Mouse (Mus musculus) Muller cell, postnatal 12 days (primary cell): ENCODE results near the gene Dyrk1a.

Experiments used
- DNase-seq: peaks from one replicate; pipeline ENCODE4 v3.0.0-alpha.2; 2015; ENCODE audit errors: inconsistent ontology term

Dyrk1a gene

DNA sequence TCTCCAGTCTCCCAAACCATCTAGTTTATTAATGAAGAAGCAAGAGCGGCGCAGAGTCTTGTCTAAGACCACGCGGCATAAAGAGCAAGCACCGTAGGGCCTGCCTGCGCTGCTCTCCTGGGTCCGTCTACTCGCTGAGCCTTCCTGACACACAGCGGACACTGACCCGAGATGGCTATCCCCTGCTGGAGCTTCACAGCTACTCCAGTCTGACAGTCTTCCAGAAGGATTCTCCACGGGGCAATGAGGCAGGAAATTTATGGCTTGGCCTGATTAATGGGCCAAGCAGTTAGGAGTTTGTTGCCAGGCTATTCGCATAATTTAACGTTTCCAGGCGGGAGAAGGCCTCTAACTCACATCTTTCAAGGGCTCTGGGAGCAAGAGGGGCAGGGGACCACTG is 144.7 kb downstream of the Dyrk1a start:
- peak; percentile 14 for DNase-seq

DNA sequence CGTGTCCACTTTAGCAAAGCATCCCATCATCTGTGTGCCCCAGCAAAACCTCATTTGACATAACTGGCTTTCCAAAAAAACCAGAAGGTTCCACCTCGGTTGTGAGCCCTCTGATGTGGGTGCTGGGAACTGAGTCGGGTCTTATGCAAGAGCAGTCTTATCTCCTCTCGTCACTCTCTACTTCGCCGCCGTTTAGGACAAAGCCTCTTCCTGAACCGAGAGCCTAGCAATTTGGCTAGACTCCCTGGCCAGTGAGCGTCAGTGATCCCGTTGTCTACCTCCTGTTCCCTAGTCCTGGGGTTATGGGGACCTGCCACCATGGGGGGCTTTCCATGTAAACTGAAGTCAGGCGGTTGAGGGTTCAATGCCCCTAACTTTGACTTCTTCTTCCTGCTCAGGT is 147.2 kb downstream of the Dyrk1a start:
- DNase-seq, result no peak

DNA sequence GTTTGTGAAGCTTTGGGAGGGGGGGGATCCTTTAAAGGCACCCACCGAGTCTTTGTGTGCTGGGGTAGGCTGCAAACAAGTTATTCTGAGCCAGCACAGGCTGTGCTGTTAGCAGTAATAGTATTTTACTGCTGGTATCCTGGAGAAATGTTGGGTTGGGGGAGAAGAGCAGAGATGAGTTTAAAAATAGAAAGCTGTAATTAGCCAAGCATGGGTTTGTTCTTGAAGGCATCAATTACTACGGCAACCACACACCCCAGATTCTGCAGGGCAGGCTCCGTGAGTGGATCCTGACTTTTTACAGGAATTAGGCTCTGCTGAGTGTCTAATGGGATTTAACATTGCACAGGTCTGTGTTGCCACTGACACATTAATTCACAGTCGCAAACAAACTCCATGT is 149.1 kb downstream of the Dyrk1a start:
- no peak for DNase-seq

DNA sequence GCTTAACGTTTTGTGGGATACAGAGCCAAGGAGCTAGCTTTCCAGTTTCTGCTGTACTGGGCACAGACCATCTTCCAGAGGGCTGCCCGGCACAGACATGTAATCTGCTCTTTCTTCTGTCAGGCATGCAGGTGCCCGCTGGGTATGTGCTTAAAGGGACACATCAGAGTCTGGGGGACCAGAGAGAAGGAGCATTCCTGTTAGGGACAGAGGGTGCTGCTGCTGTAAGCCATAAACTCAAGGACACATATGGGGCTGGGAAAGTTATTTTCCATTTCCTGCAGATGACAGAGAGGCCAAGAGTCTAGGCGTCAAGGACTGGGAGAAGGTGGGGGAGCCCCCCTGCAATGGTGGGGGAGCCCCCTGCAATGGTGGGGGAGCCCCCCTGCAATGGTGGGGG is 149.7 kb downstream of the Dyrk1a start:
- DNase-seq, result no peak

DNA sequence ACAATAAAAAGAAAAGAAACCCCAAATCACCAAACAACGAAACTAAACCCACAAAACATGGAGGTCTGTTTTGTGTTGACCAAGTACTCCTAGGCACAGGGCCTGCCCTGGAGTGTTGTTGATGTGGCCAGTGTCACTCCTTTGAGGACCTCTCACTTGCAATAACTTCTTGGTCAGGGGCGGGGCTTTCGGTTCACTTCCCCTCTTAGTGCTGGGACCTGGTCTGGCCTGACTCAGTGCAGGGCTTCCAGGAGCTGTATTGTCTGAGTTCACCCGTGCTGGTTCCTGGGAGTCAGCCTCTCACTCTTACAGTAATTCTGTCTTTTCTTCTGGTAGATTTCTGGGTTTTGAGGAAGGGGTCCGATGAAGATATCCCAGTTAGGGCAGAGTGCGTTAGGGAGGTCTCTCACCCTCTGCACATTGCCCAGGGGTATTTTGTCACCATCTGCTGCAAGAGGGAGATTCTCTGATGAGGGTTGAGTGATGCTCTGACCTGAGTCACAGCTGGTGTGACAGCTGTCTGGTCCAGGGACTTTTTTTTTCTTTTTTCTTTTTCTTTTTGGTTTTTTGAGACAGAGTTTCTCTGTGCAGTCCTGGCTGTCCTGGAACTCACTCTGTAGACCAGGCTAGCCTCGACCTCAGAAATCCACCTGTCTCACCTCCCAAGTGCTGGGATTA is 150.8 kb downstream of the Dyrk1a start:
- no peak for DNase-seq

DNA sequence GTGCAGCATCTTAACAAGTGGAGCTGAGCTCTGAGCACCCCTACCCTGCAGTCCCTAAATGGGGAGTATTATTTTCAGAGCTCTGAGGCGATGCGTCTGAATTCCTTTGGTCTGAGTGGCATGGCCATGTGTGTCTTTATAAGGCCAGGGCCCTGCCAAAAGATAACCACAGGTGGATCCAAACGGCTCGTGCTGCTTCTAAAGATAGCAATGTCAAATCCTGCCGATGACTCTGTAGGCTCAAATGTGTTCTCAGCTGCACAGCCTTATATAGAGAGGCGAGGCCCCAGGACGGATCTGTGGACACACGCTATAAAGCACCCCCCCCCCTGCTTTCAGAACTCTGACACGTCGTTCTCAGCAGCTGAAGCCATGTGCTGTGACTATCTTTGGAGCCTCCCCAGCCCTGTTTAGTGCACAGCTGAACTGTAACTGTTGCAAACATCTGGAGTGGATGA is 151.8 kb downstream of the Dyrk1a start:
- no peak for DNase-seq

DNA sequence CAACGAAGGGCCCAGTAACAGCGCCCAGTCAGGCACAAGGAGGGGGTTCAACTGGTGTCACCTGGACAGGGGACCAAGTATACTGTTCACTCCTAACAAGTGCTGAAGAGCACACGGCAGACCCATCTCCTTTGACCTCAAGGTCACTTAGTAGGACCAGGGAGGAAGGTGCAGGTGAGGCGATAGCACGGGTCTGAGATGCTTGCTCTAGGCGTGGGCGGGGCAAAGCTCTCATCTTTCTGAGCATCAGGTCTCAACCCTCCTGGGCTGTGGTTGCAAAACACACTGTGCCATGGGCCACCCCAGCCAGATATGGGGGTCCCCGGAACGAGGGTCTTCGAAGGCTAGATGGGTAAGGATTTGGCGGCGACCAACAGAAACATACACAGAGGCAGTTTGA is 153.1 kb downstream of the Dyrk1a start:
- DNase-seq, result no peak

DNA sequence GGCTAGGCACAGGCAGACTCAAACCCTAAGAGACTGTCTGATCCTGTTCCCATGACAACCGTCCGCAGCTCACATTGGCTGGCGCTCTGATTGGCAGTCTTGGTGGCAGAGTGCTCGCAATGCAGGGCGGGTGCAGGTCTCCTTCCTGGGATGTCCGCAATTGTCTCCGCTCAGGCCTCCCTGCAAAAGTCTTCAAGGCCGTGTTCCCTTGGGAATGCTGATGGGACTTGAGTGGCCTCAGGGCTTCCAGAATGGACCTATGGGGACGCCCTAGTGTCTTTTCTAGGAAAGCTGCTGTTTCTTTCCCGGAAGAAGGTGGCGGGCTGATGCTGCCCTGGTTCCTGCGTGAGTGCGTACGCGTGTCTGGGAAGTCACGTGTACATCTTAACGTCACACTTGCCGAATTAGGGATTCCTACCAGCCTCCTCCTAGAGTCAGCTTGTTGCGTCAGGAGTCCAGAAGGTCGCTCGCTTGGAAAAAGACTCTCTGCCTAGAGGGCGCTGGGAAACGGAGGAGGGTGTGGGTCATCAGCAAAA is 154.3 kb downstream of the Dyrk1a start:
- peak; percentile 89 for DNase-seq

DNA sequence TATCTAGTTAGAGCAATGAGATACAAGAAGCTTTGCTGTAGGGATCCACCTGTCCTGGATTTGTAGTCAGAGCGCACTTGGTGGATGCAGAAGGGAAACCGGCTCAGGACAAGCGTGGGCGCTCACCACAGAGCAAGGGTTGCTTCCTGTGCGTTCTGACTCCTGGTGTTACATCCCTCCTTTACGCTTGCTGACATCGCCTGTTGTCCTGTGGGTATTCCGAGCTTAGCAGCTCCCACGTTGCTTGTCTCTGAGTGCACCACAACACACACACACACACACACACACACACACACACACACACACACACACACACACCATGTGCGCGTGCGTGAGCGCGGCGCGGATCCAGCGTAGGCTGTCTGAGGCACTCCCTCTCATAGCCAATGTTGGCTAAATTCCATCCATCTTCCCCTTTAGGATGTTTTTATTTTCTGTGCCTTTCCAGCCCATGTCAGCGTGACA is 155.0 kb downstream of the Dyrk1a start:
- no peak for DNase-seq

DNA sequence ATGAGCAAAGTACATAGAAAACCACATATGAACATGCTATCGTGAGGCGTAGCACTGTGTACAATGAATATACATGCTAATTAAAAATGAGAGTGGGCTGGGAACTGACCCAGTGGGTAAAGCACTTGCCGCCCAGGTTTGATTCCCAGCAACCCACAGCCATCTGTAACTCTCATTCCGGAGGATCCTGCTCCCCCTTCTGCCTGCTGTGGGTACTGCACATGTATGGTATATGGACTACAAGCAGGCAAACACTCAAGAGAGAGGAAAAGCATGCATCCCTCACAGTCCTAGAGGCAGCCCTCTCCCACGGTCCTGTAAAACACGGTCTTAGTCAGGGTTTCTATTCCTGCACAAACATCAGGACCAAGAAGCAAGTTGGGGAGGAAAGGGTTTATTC is 159.4 kb downstream of the Dyrk1a start:
- DNase-seq, result no peak

DNA sequence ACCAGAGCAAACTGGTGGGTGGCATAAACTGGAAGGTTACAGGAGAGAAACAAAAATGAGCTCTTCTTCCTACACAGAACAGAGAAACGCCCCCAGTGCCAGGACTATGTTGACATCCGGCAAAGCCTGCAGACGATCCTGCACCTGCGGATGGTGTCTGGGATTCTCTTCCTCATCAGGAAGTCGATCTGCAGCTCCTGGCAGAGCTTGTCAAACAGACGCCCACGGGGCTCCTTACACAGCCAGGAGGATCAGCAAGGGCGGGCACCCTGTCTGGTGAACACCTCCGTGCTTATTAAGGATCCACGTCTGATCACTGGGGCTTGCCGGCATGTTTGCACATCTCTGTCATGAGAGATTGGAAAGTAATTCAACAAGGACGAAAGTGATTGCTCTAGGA is 161.2 kb downstream of the Dyrk1a start:
- no peak for DNase-seq

DNA sequence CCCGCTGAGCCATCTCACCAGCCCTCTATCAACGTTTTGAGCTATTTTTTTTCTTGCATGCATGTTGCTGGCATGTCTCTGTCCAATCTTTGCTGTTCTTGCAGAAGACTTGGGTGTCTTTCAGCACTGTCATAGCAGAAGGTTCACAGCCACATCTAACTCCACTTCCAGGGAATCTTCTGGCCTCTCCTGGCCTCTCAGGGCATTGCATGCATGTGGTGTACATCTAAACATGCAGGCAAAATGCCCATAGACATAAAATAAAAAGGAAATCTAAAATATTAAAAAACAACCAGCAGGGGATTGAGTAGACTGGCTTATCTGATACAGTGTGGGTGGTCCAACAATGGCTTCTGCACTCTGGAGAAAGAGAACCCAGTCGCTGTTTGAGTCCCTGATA is 165.7 kb downstream of the Dyrk1a start:
- no peak for DNase-seq

DNA sequence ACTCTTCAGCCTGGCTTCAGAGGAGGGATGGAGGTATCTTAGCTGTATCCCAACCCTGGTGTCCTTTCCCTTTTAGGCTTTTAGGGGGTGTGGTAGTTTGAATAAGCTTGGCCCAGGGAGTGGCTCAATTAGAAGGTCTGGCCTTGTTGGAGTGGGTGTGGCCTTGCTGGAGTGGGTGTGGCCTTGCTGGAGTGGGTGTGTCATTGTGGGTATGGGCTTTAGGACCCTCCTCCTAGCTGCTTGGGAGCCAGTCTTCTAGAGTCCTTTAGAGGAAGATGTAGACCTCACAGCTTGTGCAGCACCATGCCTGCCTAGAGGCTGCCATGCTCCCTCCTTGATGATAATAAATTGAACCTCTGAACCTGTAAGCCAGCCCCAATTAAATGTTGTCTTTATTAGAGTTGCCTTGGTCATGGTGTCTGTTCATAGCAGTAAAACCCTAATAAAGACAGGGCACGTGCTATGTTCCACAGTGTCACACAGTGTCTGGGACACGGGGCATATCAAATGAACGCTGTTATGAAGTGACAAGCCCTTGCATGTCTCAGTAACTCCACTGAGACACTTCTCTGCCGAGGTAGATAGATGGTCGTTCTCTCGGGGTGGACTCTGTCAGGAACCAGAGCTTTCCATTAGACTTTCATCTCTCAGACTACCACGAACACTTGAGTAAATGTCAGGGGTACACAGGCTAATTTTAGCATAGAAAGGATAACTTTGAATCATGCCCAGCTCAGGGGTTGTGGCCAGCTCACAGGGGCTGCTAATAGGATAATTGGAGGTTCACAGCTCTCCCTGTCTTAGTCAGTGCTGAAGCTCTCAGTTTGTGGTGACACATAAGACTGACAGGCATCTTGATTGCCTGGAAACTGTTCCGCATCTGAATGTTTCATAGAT is 166.9 kb downstream of the Dyrk1a start:
- DNase-seq, result peak; percentile 30

DNA sequence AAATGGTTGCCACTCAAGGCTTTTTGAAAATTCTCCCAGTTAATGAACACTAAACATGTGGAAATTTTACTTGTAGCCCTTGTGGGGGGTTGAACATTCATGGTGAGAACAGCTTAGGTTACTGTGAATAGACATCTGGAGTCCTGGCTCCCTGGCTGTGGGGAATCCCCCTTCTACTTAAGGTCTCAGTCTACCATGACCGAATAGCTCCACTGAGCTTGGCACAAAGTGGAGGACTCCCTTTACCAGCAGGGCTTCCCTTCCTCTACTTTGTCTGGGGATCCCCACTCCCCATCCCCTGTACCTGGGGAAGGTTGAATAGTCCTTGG is 167.5 kb downstream of the Dyrk1a start:
- DNase-seq, result no peak

DNA sequence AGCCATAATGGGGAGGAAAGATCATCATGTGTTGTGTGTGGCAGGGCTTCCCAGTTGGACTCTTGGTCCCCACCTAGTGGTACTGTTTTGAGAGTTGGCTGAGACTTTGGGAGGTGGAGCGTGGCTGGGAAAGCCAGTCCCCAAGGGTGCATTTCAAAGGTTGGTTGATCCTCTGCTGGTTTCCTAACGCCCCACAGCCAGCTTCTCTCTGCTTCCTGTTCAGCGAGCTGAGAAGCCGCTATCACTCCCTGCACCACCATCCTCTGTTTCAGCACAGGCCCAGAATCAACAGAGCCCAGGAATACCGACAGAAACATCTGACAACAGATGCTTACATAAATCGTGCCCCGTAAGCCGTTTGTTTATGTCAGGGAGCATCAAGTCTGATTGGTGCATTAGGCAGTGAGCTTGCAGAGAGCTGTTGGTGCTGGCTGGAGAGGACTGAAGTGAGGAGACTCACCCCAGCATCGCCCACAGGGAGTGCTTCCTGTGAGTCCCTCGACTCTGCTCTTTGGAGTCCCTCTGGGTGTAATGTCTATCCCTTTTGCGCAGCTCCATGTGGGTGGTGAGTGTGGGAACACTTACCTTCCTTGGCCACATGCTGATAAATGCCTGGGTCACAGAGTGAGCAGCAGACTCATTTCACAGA is 174.2 kb downstream of the Dyrk1a start:
- DNase-seq, result peak; percentile 63

DNA sequence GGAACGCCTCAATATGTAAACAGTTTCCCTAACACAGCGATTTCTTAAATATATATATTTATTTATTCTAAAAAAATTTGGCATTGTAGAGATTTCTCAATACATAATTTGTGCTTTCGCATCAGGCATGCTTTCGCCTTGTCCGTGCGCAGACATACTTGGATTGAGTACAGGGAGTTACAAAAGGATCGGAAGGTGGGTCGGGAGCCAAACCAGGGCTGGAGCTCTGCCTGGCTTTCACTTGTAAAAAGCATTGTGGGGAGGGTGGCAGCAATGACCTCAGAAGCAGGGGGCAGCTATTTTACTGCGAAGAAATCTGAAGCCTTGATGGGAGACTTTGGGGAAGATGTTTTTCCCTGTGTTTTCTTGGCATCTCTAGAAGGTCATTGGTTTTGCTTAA is 175.2 kb downstream of the Dyrk1a start:
- DNase-seq, result peak; percentile 77
